Mouse (Mus musculus): ENCODE results near the gene Chrna7. TPM values are rescaled to one million over a fixed set of nuclear protein-coding genes. Genes with fewer than 3 reads are reported as not detected.

Chrna7 gene
- total RNA-seq, 2 experiments from 2014 or later: not detected

- ATAC-seq (replicated peaks; ENCODE audit: low FRiP score, low TSS enrichment, poor library complexity, severe bottlenecking): no peak
Measured at GRCm38 (mm10) chr7:63085954-63086353, 126.4 kb downstream of the Chrna7 start.

GRCm38 (mm10) chr7:63084351-63085003 lies 127.9 kb downstream of the Chrna7 start:
- ATAC-seq (replicated peaks; ENCODE audit: low FRiP score, low TSS enrichment, poor library complexity, severe bottlenecking): no peak

- ATAC-seq (replicated peaks; ENCODE audit: low FRiP score, low TSS enrichment, poor library complexity, severe bottlenecking): no peak
Measured at GRCm38 (mm10) chr7:63060996-63061395, 151.4 kb downstream of the Chrna7 start.

Other genes with a start within 250 kb of the Chrna7 start
- not detected in 2 replicates for gene Otud7a, start 232.2 kb upstream of the Chrna7 start, total RNA-seq (2014; fragmentation: Nextera tagmentation)
- not detected in 2 replicates for gene Otud7a, start 232.2 kb upstream of the Chrna7 start, total RNA-seq (2017)